Mouse (Mus musculus): ENCODE results near the gene Nol12. TPM values are rescaled to one million over a fixed set of nuclear protein-coding genes. Genes with fewer than 3 reads are reported as not detected.

Nol12 gene
- polyA plus RNA-seq, 1 experiment from 2014 or later, result 51.6 TPM

DNA sequence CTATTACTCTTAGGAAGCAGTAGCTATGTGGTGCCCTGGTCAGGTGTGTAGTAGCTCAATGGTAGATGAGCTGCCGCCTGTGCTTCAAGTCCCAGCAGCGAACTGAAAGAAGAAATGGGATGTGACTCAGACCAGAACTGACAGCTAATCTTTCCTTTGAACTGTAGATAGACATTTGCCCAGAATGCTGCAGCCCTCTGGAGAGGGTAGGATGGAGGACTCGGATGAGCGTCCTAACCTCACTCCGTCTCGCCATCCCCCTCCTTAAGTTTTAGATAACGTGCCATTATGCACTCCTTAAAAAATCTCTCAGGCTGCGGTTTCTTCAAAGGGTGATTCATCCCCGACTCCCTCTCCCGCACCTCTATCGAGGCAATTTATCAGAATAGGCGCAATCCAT lies 14.8 kb upstream of the Nol12 start:
- peak overlapping the region; percentile 53 for H3K27ac ChIP-seq
- H3K4me1 ChIP-seq, result peaks cover 85% of the 10 kb centered on the region
- H3K9ac ChIP-seq, result no peak overlapping the region
- H3K36me3 ChIP-seq, result peaks cover 38% of the 10 kb centered on the region
- no peaks in the 10 kb centered on the region for H3K27me3 ChIP-seq (replicated peaks)
- no peak overlapping the region for H3K4me2 ChIP-seq
- WGBS (ENCODE audit: insufficient replicate concordance), result 67% methylated on average over 12 of the region's 12 CpGs
- H3K4me3 ChIP-seq, result no peak overlapping the region
- no peak for ATAC-seq
- H3K9me3 ChIP-seq (replicated peaks), result no peaks in the 10 kb centered on the region

DNA sequence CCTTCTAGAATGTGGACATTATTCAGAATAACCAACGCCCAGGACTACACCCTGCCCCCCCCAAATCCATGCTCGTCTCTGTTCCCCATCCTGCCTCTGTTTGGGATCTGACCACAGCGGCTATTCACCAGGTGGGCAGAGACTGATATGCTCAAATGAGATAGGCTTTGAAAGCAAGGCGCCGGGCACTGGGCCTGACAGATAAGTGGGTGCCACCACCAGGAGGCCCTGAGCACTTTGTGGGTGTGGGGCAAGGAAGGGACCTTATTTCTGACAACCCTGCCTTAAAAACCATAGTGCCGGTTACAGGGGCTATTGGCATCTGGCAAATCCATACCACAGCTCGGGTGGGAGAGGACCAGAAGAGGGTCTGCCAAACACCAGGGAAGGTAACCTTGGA lies 12.0 kb upstream of the Nol12 start:
- peak overlapping the region; percentile 43 for H3K4me3 ChIP-seq
- peak overlapping the region; percentile 98 for H3K27ac ChIP-seq
- H3K4me1 ChIP-seq, result peaks cover 88% of the 10 kb centered on the region
- WGBS (ENCODE audit: insufficient replicate concordance), result 34% methylated on average over 7 of the region's 7 CpGs
- H3K36me3 ChIP-seq, result peaks cover 21% of the 10 kb centered on the region
- peak overlapping the region; percentile 73 for H3K9ac ChIP-seq
- no peaks in the 10 kb centered on the region for H3K27me3 ChIP-seq (replicated peaks)
- peak; percentile 80 for ATAC-seq
- no peaks in the 10 kb centered on the region for H3K9me3 ChIP-seq (replicated peaks)
- peak overlapping the region; percentile 83 for H3K4me2 ChIP-seq

DNA sequence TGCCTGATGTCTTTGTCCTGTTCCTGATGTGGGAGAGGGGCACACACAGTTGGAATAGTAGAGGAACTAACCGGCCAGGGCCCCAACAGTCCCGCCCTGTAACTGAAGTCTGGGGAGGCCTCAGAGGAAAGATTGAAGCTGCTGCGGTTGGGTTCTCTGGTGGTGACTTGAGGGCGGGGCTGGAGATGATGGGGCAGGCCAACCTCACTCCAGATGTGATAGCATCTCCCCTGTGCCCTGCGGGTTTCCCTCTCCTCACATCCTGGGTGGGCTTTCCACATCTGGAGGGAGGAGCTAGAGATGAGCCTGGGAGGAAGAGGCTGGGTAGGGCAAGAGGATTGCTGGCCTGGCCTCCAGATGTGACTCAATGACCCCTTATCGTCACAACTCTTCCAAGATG lies 11.1 kb upstream of the Nol12 start:
- Histone ChIP-seq H3K27me3 (replicated peaks) (no peaks in the 10 kb centered on the region), H3K4me1 (peaks cover 93% of the 10 kb centered on the region), H3K27ac (peak overlapping the region; percentile 98), H3K4me3 (peak overlapping the region; percentile 43), H3K36me3 (peaks cover 14% of the 10 kb centered on the region), H3K4me2 (peak overlapping the region; percentile 83), H3K9ac (peak overlapping the region; percentile 73), H3K9me3 (replicated peaks) (no peaks in the 10 kb centered on the region)
- WGBS (ENCODE audit: insufficient replicate concordance), result 13% methylated on average over 6 of the region's 6 CpGs
- peak; percentile 82 for ATAC-seq

DNA sequence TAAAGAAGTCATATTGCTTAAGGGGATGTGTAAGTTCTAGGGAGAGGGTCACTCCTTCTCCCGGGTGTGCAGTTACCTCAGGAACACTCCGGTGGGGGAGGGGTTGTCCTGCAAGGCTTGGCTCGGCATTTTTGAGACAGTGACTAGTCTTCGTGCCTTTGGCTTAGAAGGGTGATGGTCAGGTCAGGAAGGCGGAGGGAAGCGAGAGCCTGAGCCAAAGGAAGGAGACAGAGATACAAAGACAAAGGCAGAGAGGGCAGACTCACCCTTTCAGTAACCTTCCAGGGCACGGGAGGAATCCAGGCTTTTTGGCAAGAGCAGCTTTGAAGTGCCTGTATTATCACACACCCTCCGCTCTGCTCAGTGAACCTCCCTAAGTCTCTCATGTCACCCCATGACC lies 9.6 kb upstream of the Nol12 start:
- H3K4me2 ChIP-seq, result peak overlapping the region; percentile 94
- H3K4me1 ChIP-seq, result peaks cover 94% of the 10 kb centered on the region
- peak overlapping the region; percentile 98 for H3K27ac ChIP-seq
- H3K36me3 ChIP-seq, result peaks cover 13% of the 10 kb centered on the region
- H3K27me3 ChIP-seq (replicated peaks), result no peaks in the 10 kb centered on the region
- no peaks in the 10 kb centered on the region for H3K9me3 ChIP-seq (replicated peaks)
- no peak overlapping the region for H3K4me3 ChIP-seq
- peak overlapping the region; percentile 36 for H3K9ac ChIP-seq
- WGBS (ENCODE audit: insufficient replicate concordance), result 45% methylated on average over 8 of the region's 8 CpGs
- no peak for ATAC-seq

DNA sequence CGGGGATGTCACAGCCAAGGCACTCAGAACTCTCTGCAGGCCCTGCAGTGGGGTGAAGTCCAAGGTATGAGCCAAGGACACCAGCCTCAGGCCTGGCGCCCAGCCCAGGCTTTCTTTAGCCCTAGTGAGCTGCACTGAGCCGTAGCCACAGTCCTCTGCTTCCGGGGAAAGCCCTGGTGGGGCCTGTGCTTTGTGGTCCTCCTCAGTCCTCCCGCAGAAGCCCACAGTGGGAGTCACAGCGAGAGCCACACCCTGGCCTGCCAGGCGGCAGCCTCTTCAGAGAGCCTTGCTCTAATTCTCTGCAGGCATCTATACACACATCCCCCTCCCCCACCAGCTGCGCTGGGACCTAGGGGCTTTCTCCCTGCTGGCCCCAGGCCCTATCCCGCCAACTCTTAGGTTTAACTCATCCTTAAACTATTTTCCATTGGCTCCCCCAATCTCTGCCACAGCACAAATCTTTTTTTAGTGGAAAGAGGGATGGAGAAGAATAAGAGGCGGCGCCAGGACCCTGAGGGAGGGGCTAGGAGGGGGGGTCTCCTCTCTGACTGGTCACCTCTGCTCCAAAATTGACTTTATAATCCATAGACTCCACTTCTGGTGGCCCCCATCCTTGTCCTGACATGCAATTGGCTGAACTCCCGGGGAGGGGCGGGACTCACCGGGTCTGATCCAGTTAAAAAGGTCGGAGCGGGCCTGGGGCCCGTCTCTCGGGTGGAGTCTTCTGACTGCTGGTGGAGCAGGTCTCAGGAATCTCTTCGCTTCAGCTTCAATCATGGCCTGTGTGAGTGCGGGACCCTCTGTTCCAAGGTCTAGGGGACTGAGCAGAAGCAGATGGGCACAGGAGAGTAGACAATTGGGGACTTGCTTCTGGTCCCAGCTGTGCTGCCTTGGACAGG lies 8.5 kb upstream of the Nol12 start, which contains the start of gene Lgals1:
Lgals1 (plus strand) TSS at position 705 of the 899 bp plus-strand sequence.
- WGBS (ENCODE audit: insufficient replicate concordance), result 10% methylated on average over 20 of the region's 20 CpGs

DNA sequence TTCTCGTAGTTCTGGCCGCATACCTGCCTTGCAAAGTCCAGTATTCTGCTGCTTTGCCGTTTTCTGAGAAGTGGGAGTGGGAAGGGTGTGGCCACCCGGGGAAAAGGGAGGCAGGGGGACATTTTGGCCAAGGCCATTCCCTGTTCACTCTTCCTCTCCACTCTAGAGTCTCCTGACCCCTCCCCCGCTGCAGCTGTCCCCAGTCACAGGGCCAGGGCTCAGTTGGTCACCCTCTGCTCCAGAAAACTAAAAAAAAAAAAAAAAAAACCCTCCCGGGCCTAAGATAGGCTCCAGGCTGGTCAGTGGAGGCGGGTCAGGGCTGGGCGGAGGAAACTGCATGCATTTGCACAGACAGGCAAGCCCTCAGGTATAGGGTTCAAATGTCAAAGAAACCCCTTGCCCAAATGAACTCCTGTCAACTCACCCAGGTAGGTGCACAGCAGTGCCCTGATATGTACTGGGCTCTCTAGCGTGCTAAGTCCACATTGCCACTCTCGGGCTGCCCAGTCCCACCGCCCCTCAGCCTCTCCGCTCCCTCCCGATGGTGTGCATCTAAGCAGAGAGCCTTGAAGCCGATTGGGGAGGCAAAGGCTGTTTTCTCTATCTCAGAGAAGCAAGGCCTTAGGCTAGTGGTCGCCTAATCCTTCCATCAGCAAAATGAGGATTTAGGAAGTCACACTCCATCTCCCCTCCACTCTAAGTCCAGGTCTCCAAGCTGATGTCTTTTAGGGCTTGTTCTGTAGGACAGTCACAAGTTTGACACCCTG lies 7.5 kb upstream of the Nol12 start:
- Histone ChIP-seq H3K4me1 (peaks cover 93% of the 10 kb centered on the region), H3K27me3 (replicated peaks) (no peaks in the 10 kb centered on the region), H3K9me3 (replicated peaks) (no peaks in the 10 kb centered on the region), H3K9ac (peak overlapping the region; percentile 74), H3K36me3 (peaks cover 15% of the 10 kb centered on the region), H3K27ac (peak overlapping the region; percentile 98), H3K4me3 (peak overlapping the region; percentile 61), H3K4me2 (peak overlapping the region; percentile 94)
- no peak for ATAC-seq
- WGBS (ENCODE audit: insufficient replicate concordance), result 12% methylated on average over 15 of the region's 15 CpGs

More for the DNA sequence above, 8.5 kb upstream of the Nol12 start, which contains the start of gene Lgals1:
- peak; percentile 57 for ATAC-seq
- H3K27ac ChIP-seq, result peak within 1 kb of the TSS; percentile 98
- no peaks in the 10 kb centered on the region for H3K27me3 ChIP-seq (replicated peaks)
- H3K36me3 ChIP-seq, result peaks cover 15% of the 10 kb centered on the region
- H3K4me3 ChIP-seq, result peak within 1 kb of the TSS; percentile 61
- peaks cover 93% of the 10 kb centered on the region for H3K4me1 ChIP-seq
- H3K9ac ChIP-seq, result peak within 1 kb of the TSS; percentile 74
- H3K9me3 ChIP-seq (replicated peaks), result no peaks in the 10 kb centered on the region
- H3K4me2 ChIP-seq, result peak within 1 kb of the TSS; percentile 94

DNA sequence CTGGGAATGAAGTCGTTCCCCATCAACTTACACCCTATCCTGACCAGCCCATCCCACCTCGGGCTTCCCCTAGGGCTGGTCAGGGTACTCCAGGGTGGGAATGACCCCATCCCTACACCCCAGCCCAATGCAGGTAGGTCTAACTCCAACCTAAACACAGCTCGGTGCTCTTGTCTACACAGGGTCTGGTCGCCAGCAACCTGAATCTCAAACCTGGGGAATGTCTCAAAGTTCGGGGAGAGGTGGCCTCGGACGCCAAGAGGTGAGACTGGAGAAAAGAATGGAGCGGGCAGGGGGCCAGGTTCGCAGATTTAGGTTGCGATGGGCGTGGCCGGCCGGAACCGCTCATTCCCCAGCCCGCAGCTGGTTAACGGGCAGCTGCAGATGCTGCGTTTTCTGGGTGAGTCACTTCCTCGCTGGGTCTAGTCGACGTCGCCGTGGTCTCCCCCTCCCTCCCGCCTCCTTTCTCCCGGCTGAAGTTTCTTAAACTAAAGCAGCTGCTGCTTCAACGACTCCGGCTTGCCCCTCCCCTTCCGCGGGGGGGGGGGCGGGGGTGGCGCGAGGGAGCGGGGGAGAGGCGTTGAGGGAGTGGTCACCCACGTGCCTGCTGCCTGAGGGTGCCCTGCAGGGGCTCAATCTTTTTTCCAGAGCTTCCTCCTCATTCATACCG lies 6.8 kb upstream of the Nol12 start:
- H3K4me3 ChIP-seq, result peak overlapping the region; percentile 61
- H3K27ac ChIP-seq, result peak overlapping the region; percentile 98
- no peaks in the 10 kb centered on the region for H3K27me3 ChIP-seq (replicated peaks)
- peak overlapping the region; percentile 74 for H3K9ac ChIP-seq
- peak; percentile 11; the same call in 1 of the 2 replicates for ATAC-seq
- no peaks in the 10 kb centered on the region for H3K9me3 ChIP-seq (replicated peaks)
- H3K36me3 ChIP-seq, result peaks cover 15% of the 10 kb centered on the region
- under 1% methylated on average over 27 of the region's 35 CpGs for WGBS (ENCODE audit: insufficient replicate concordance)
- H3K4me1 ChIP-seq, result peaks cover 90% of the 10 kb centered on the region
- H3K4me2 ChIP-seq, result peak overlapping the region; percentile 94

DNA sequence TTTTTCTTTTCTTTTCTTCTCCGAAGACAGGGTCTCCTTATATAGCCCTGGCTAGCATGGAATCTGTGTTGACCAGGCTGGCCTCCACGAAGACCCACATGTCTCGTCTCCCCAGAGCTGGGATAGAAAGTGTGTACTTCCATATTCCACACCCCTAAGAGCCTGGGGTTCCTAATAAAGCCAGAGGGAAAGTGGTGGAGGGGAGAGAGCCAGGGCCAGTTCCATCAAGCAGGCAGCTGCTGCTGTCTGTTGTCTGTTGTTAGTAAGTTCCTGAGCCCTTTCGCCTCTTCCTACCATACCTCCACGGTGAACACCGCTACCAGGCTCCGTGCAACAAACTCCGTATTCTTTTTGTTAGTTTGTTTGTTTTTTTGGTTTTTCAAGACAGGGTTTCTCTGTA lies 6.2 kb upstream of the Nol12 start:
- peak overlapping the region; percentile 61 for H3K4me3 ChIP-seq
- peaks cover 89% of the 10 kb centered on the region for H3K4me1 ChIP-seq
- H3K9ac ChIP-seq, result peak overlapping the region; percentile 74
- no peak for ATAC-seq
- peak overlapping the region; percentile 98 for H3K27ac ChIP-seq
- H3K36me3 ChIP-seq, result peaks cover 15% of the 10 kb centered on the region
- 43% methylated on average over 8 of the region's 8 CpGs for WGBS (ENCODE audit: insufficient replicate concordance)
- H3K4me2 ChIP-seq, result peak overlapping the region; percentile 94
- H3K27me3 ChIP-seq (replicated peaks), result no peaks in the 10 kb centered on the region
- no peaks in the 10 kb centered on the region for H3K9me3 ChIP-seq (replicated peaks)

DNA sequence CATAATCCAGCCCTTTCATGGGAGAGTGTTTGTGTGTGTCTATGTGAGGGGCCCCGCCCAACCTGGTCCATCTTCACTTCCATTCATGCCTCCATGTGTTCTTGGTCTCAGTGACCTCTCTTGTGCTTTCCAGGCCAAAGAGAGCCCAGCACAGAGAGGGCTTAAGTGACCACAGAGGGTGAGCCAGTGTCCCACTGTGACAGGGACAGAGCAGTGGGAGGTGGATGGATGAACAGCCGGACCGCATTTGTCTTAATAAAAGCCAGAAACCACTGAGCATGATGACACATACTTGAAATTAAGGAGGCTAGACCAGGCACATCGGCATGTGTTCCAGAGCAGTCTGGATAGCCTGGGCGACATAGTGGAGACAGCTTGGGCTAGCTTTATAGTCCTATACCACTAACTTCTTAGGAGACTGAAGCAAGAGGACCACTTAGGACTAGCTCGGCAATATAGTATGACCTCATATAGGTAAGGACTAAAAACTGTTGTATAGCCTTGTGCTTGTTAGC lies 4.5 kb upstream of the Nol12 start:
- Histone ChIP-seq H3K4me1 (peaks cover 78% of the 10 kb centered on the region), H3K4me3 (no peak overlapping the region), H3K9ac (no peak overlapping the region), H3K9me3 (replicated peaks) (no peaks in the 10 kb centered on the region), H3K27me3 (replicated peaks) (no peaks in the 10 kb centered on the region), H3K27ac (peak overlapping the region; percentile 49), H3K4me2 (no peak overlapping the region), H3K36me3 (peaks cover 15% of the 10 kb centered on the region)
- WGBS (ENCODE audit: insufficient replicate concordance), result 84% methylated on average over 6 of the region's 6 CpGs
- ATAC-seq, result no peak

DNA sequence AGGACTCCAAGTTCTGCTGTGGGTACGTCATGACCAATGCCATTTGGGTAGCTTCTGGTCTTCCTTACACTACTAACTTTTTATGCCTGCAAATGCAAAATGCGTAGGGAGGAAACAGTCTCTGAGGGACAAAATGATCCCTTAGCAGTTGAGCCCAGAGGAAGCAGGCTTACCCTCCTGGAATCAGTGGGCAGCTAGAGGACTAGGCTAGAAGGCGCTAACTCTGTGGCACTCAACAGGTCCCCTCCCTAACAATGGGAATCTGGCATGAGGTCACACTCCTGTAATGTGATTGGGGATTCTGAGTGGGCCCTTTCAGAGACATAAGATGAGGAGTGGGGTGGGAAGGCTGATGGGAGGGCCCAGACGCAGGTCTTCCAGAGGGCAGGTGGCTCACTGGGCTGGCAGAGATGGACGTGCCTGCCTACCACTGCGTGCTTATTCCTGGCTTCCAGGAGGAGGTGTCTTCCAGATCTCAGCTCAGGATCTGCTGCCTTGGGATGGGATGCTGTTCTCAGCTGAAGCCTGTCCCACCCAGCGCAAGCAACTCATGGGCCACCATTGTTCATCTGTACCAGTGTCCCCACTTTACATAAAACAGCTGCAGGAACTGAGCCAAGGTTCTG lies 3.8 kb upstream of the Nol12 start:
- no peak overlapping the region for H3K4me3 ChIP-seq
- H3K4me2 ChIP-seq, result no peak overlapping the region
- peak overlapping the region; percentile 49 for H3K27ac ChIP-seq
- 80% methylated on average over 7 of the region's 7 CpGs for WGBS (ENCODE audit: insufficient replicate concordance)
- H3K4me1 ChIP-seq, result peaks cover 77% of the 10 kb centered on the region
- no peaks in the 10 kb centered on the region for H3K9me3 ChIP-seq (replicated peaks)
- peaks cover 15% of the 10 kb centered on the region for H3K36me3 ChIP-seq
- no peak for ATAC-seq
- H3K27me3 ChIP-seq (replicated peaks), result no peaks in the 10 kb centered on the region
- no peak overlapping the region for H3K9ac ChIP-seq

DNA sequence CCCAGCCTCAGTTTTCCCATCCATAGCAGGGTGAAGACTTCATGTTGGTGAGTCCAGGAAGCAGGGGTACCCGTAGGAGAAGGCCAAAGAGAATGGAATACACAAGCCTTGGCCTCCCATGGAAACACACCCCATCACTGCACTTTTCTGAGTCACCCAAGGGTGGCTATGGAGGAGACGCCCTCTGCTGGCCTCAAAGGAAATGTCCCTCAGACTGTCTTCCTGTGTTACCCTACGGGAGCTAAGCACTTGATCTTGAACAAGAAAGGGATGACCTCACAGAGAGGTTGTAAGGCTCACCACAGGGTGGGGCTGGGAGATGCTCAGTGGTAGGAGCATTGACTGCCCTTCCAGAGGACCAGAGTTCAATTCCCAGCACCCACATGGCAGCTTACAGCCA lies 3.2 kb upstream of the Nol12 start:
- no peak overlapping the region for H3K4me3 ChIP-seq
- ATAC-seq, result peak; percentile 43
- H3K9me3 ChIP-seq (replicated peaks), result no peaks in the 10 kb centered on the region
- peak overlapping the region; percentile 49 for H3K27ac ChIP-seq
- H3K9ac ChIP-seq, result no peak overlapping the region
- H3K36me3 ChIP-seq, result peaks cover 19% of the 10 kb centered on the region
- 4% methylated on average over 3 of the region's 3 CpGs for WGBS (ENCODE audit: insufficient replicate concordance)
- H3K4me1 ChIP-seq, result peaks cover 77% of the 10 kb centered on the region
- H3K4me2 ChIP-seq, result no peak overlapping the region
- no peaks in the 10 kb centered on the region for H3K27me3 ChIP-seq (replicated peaks)

Data from liver, embryonic 12.5 days (tissue).